Mouse (Mus musculus) stomach, postnatal 0 days (tissue): ENCODE results near the gene Gm44596.

Source experiments
- CTCF ChIP-seq: IDR thresholded peaks from 2 replicates; pipeline ENCODE4 v1.5.1; 2016; ENCODE audit warnings: antibody characterized with exemption, low read depth, mild to moderate bottlenecking, moderate library complexity
- EP300 ChIP-seq: optimal IDR thresholded peaks from 2 replicates; pipeline ENCODE3; 2016; ENCODE audit warnings: antibody characterized with exemption

- no peak for TF ChIP-seq CTCF
- TF ChIP-seq EP300: no peak
Observed at GRCm38 (mm10) chr6:128364721-128365120, 10.6 kb upstream of the Gm44596 start.
